Comparison of ENCODE assay signal across 13 mouse cellular contexts in genomic region chr3:27110860-27111259, GRCm38 (mm10). TPM values are rescaled to one million over a fixed set of nuclear protein-coding genes. Genes with fewer than 3 reads are reported as not detected.
DNase-seq lines count a peak whose midpoint lies in the region; ATAC-seq and TF ChIP-seq lines count a peak whose summit lies in the region.
"Had no signal": no experiment of that assay in that cellular context is flagged by ENCODE, and none has a peak within 500 bp of the region (broad histone marks: within the 10 kb centered on the region; RNA-seq: fewer than 3 reads in every experiment).

No protein-coding gene starts in this region.

- ATAC-seq in heart, postnatal 0 days (ENCODE audit: insufficient read depth, low read depth), result no peak
- no peak for ATAC-seq in Patski
- no peak for ATAC-seq in activated CD4-positive, CD25-positive, alpha-beta regulatory T cell, adult 4 months
- ATAC-seq: forebrain, embryonic 13.5 days had no signal

- CTCF ChIA-PET in Patski (lab: Charles Lee), result interaction anchor here (0.8 to 3.4 kb wide), 10 partner anchors 9 to 50 kb away, joined by 3 to 18 read pairs (median 5); no protein-coding TSS in a partner anchor

- TF ChIP-seq POLR2A in lung, adult 2 months (IDR thresholded peaks at IDR 0.05; ENCODE audit: borderline replicate concordance, extremely low read depth, low read depth, low read length), result no peak

- no peak overlapping the region for H3K9ac ChIP-seq in heart, postnatal 0 days (replicated peaks; ENCODE audit: low read depth, low read length)
- H3K9ac ChIP-seq: forebrain, embryonic 13.5 days; limb, embryonic 13.5 days had no signal

- H3K4me1 ChIP-seq in heart, postnatal 0 days (ENCODE audit: control insufficient read depth, insufficient read depth), result no peaks in the 10 kb centered on the region
- H3K4me1 ChIP-seq in lung, adult 2 months (ENCODE audit: control insufficient read depth, insufficient read depth, low read length), result no peaks in the 10 kb centered on the region
- H3K4me1 ChIP-seq: forebrain, embryonic 13.5 days; limb, embryonic 13.5 days had no signal

- H3K27ac ChIP-seq in heart, postnatal 0 days (ENCODE audit: low read depth), result no peak overlapping the region
- H3K27ac ChIP-seq: forebrain, embryonic 13.5 days; limb, embryonic 13.5 days; macrophage had no signal

- POLR2A ChIA-PET in Patski (lab: Charles Lee), result interaction anchor here (0.6 to 1.0 kb wide), 2 partner anchors 114 to 126 kb away, joined by 4 to 6 read pairs; no protein-coding TSS in a partner anchor

- in situ Hi-C loops in Patski (cut with MboI; ENCODE audit: low pct_unique_long_range_greater_than_20kb), result no loop called here

- no peak; the same call in 1 of the 2 replicates for TF ChIP-seq CTCF in heart, postnatal 0 days (IDR thresholded peaks at IDR 0.05; ENCODE audit: low read depth)
- TF ChIP-seq CTCF in lung, adult 2 months (IDR thresholded peaks at IDR 0.05; ENCODE audit: insufficient read depth, low read length), result 0 out of 2 replicates have a peak, but pooled peaks have one; percentile 3
- TF ChIP-seq CTCF in Patski (IDR thresholded peaks at IDR 0.05), result peak; percentile 42

- no peak for TF ChIP-seq EP300 in heart, postnatal 0 days (IDR thresholded peaks at IDR 0.05; ENCODE audit: low read depth)

- H3K9me3 ChIP-seq in heart, postnatal 0 days (replicated peaks; ENCODE audit: control insufficient read depth, low read length), result no peaks in the 10 kb centered on the region
- H3K9me3 ChIP-seq: forebrain, embryonic 13.5 days; limb, embryonic 13.5 days had no signal

- peak; percentile 29 for DNase-seq in heart, postnatal 0 days (ENCODE audit: low spot score)
- DNase-seq in heart, adult 9 months (ENCODE audit: low spot score in 2 of 2), result no peak
- DNase-seq in lung, adult 2 months, result no peak
- no peak for DNase-seq in lung, postnatal 25 days (ENCODE audit: low spot score)
- no peak for DNase-seq in Patski (ENCODE audit: low read depth, low spot score)
- DNase-seq in retina, embryonic 14.5 days (ENCODE audit: low spot score), result peak; percentile 73
- DNase-seq in gastrocnemius, adult 8-10 months (ENCODE audit: low spot score in 2 of 2), result no peak
- DNase-seq: heart, adult 11 months; kidney, adult 9 months had no signal

- no peak overlapping the region for H3K4me3 ChIP-seq in heart, postnatal 0 days (ENCODE audit: low read depth, low read length)
- no peak overlapping the region for H3K4me3 ChIP-seq in lung, adult 2 months (replicated peaks; ENCODE audit: extremely low read depth, low read depth, low read length)
- H3K4me3 ChIP-seq: forebrain, embryonic 13.5 days; limb, embryonic 13.5 days had no signal

- H3K4me2 ChIP-seq in heart, postnatal 0 days (ENCODE audit: low read depth, low read length), result no peak overlapping the region
- H3K4me2 ChIP-seq: forebrain, embryonic 13.5 days; limb, embryonic 13.5 days had no signal

- H3K36me3 ChIP-seq in heart, postnatal 0 days (replicated peaks; ENCODE audit: control insufficient read depth, insufficient read depth, low read length), result peaks cover 57% of the 10 kb centered on the region

- H3K27me3 ChIP-seq in heart, postnatal 0 days (ENCODE audit: control insufficient read depth, insufficient read depth, low read length), result no peaks in the 10 kb centered on the region
- no peaks in the 10 kb centered on the region for H3K27me3 ChIP-seq in Patski
- H3K27me3 ChIP-seq: forebrain, embryonic 13.5 days; limb, embryonic 13.5 days had no signal

RNA-seq across cellular contexts. Expression of gene Ect2, which starts 42.8 kb away (rescaled TPM):
- 14.7 and 23.0 TPM in 2 replicates for total RNA-seq in heart, postnatal 0 days (2014; rRNA removed; ENCODE audit: low replicate concordance)
- 7.9 and 8.6 TPM in 2 replicates for polyA plus RNA-seq in heart, postnatal 0 days (2015; fragmentation: Nextera tagmentation; extraction: Ambion mirVana)
- 0.24 and 0.86 TPM in 2 replicates for polyA plus RNA-seq in lung, adult 2 months (2012; rRNA removed)
- 110 TPM for polyA plus RNA-seq in Patski (2021)
- polyA plus RNA-seq in activated CD4-positive, CD25-positive, alpha-beta regulatory T cell, adult 4 months (2017; shearing (Covaris generic)), result 10 to 100 TPM; 14.8 to 15.7 TPM
- under 1 TPM in 3 of 4 experiments, not detected in 1; 0.18 to 0.83 (median 0.22) TPM for total RNA-seq in gastrocnemius, adult 8-10 months (2022)

Comparison
In these comparisons a context has a peak if more than half of its experiments do, and no peak if none do; other contexts are left out.
1. DNase-seq: peak in heart, postnatal 0 days (single experiment) and retina, embryonic 14.5 days (single experiment); none in heart, adult 9 months (0 of 2), lung, adult 2 months (single experiment), lung, postnatal 25 days (single experiment), Patski (single experiment) and gastrocnemius, adult 8-10 months (0 of 2).